Mouse (Mus musculus) CD8-positive naive resting alpha-beta T cell, adult 57 days (primary cell): Measurements from ENCODE around the gene Coq9. TPM values are rescaled to one million over a fixed set of nuclear protein-coding genes. Genes with fewer than 3 reads are reported as not detected.

Experiments
- total RNA-seq: library from RNA; stranded (reverse); gene quantifications from one replicate; pipeline ENCODE4 v1.2.4, GENCODE M21; 2023

Gene Coq9
- total RNA-seq = 39.6 TPM

GRCm38 (mm10) chr8:94837662-94838574 is at the start of gene Coq9, which contains the start of gene Ciapin1:
Gene Coq9, plus strand, starts transcription at chr8:94838321.
Gene Ciapin1, minus strand, starts transcription at chr8:94838358.

GRCm38 (mm10) chr8:94810153-94810552 is 28.0 kb upstream of the Coq9 start, which contains the start of gene Ccl17:
Gene Ccl17, plus strand, starts transcription at chr8:94810453.

GRCm38 (mm10) chr8:94857346-94858173 is 19.4 kb downstream of the Coq9 start, which contains the start of gene Polr2c:
Gene Polr2c, plus strand, starts transcription at chr8:94857450.

GRCm38 (mm10) chr8:94876197-94876730 is 38.1 kb downstream of the Coq9 start, which contains the start of gene Dok4:
Gene Dok4, minus strand, starts transcription at chr8:94876330.

Other genes starting within 250 kb of the Coq9 start
- gene Rspry1, start 236.4 kb upstream of the Coq9 start, total RNA-seq = 32.5 TPM
- 39.4 TPM for gene Fam192a, start 236.3 kb upstream of the Coq9 start, total RNA-seq
- gene Arl2bp, start 171.7 kb upstream of the Coq9 start, total RNA-seq = 120 TPM
- not detected for gene Pllp, start 142.0 kb upstream of the Coq9 start, total RNA-seq
- not detected for gene Ccl22, start 92.7 kb upstream of the Coq9 start, total RNA-seq
- gene Cx3cl1, start 66.3 kb upstream of the Coq9 start, total RNA-seq = not detected
- gene Ccl17, start 27.9 kb upstream of the Coq9 start, total RNA-seq = not detected
- gene Ciapin1, start within 50 bp of the Coq9 start, total RNA-seq = 60.7 TPM
- gene Polr2c, start 19.1 kb downstream of the Coq9 start, total RNA-seq = 56.6 TPM
- 0.40 TPM for gene Dok4, start 38.0 kb downstream of the Coq9 start, total RNA-seq
- 10.8 TPM for gene Ccdc102a, start 79.8 kb downstream of the Coq9 start, total RNA-seq
- 135 TPM for gene Adgrg5, start 85.4 kb downstream of the Coq9 start, total RNA-seq
- 1.3 TPM for gene Adgrg1, start 136.4 kb downstream of the Coq9 start, total RNA-seq
- 10.5 TPM for gene Adgrg3, start 179.4 kb downstream of the Coq9 start, total RNA-seq
- gene Drc7, start 216.8 kb downstream of the Coq9 start, total RNA-seq = not detected
- gene Katnb1, start 242.9 kb downstream of the Coq9 start, total RNA-seq = 17.4 TPM